Mouse (Mus musculus) lung, adult 18-20 months (tissue): ENCODE measurements around the gene Madd.

ENCODE experiments used
- DNase-seq, 2 experiments: peaks; one replicate each; pipeline ENCODE4 v3.0.0; 2022; ENCODE audit warnings: mixed read lengths in 2 of 2

Madd gene

DNA sequence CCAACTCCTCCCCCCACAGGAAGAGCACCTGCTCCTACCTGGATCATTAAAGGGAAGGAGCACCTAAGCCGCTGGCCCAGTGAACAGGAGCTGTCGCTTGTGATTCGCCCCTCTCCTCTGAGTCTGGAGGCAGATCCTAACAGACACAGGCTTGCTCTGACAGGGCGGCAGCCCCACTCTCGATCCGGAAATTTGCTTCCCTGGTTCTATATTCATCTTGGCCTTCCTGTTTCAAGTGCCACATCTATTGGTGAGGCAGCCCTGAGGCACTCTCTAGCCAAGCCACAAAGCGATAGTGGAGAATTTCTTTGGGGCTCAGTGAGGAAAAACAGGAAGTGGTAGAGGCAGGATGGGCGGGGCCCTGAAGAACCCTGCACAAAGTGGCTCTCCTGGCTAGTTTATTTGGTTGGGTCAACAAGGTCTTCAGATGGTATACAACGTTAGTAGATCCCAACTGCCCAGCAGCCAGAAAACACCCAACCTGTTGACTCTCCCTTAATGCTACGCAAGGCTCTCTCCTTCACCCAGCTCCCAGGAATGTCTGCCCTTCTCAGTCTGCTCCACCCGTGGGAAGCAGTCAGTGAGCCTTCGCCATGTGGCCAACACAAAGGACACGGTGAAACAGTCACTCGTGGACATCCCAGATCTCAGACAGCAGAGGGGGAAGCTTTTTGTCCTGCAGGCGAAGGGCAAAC, at the start of gene Madd:
Gene Madd, minus strand, starts transcription at position 127 of the 695 bp plus-strand sequence.
- peak; percentile 84 to 85 for DNase-seq

DNA sequence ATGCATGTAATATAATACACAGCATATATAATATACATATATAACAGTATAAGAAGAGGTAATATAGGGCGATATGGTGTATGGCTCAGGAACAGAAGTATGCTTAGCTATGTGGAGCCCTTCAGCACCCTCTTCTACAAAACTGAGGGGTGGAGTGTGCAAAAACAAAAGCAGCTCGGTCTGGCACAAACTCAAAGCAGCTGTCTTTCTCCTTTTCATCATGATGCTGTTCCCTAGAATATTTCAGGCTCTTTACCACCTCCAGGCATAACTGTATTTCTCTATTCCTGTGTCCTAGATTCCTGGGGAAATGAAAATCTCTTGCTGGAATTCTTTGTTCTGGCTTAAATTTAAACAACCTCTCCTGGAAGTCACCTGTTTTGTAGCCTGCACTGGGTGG, 46.1 kb upstream of the Madd start:
- DNase-seq, result no peak

DNA sequence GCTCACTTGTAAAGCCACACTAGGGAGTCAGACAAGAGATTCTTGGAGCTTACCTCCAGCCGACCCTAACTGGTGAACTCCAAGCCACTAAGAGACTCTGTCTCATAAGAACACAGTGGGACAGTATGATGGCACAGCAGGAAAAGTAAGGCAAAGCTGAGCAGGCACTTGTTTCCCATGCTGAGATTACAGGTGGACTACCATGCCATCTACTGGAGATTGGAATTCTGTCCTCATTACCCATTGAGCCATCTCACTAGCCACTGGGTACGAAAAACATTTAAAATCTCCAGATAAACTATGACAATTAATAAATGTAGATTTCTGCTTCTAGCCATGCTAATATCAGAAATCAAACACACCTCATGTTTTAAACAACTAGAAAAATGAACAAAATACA, 40.0 kb upstream of the Madd start:
- DNase-seq, result no peak

DNA sequence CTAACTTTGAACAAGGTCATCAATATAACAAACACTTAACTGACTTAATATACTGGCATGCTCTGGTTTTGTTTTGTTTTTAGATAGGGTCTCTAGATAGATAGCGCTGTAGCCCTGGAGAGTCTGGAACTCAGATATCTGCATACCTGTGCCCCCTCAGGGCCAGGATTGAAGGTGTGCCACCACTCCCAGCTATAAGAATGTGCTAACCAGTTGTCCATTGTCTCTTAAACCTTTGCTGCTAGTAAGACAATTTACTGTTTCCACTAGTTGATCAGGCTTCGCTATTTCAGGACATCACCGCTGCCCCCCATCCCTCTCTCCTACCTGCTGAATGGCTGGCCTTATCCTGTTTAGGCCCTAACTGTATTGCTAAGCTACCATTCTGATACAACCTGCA, 36.9 kb upstream of the Madd start:
- DNase-seq, result no peak

DNA sequence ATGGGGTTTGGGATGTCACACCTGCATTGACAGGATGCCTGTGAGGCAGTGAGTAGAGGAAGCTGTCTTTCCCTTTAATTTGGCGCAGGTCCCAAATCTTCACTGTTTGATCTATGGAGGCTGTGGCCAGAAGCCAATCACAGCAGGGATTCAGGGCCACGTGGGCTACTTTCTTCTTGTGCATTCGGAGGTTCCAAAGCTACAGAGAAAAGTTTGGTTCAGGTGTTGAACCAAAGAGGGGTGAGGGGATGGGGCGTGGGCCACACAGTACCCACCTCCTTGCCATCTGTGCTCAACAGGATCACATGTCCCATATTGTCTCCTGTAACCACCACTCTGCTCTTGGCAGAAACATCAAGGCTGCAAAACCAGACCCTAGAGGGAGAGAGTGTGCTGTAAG, 33.4 kb upstream of the Madd start:
- no peak for DNase-seq

DNA sequence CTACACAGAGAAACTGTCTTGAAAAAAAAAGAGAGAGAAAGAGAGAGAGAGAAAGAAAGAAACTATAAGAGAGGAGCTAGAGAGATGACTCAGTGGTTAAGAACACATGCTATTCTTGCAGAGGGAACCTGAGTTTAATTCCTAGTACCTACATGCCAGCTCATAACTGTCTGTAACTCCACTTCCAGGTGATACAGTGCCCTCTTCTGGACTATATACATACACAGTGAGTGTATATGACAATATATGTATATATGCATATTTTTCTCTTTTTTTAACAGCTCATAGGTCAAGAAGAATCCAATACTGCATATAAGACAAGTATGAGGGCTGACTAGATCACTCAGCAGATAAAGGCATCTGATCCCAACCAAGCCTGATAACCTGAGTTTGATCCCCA, 29.7 kb upstream of the Madd start:
- no peak for DNase-seq

DNA sequence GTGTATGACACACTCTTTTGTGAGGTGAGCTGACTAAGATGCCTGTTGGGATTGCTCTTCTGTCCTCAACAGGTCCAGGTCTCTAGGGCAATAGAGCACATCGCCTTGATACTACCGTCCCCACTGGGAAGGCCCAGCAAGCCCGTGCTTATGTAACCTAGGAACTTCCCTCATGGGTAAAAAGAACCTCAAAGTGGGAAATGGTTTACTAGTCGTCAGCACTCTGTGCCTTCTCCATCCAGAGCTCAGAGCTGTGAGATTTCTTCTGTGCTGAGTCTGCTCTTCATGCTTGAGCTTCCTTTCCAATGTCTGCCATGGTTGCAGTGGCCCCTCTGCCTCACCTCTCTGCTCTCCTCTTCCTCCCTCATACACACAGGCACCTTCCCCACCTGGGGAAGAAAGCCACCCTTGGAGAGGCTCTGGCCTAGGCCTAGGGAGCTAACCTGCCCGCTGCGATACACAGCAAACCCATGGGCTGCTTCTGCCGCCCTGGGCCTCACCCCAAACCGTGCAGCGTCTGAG, 22.7 kb upstream of the Madd start:
- DNase-seq, result no peak

DNA sequence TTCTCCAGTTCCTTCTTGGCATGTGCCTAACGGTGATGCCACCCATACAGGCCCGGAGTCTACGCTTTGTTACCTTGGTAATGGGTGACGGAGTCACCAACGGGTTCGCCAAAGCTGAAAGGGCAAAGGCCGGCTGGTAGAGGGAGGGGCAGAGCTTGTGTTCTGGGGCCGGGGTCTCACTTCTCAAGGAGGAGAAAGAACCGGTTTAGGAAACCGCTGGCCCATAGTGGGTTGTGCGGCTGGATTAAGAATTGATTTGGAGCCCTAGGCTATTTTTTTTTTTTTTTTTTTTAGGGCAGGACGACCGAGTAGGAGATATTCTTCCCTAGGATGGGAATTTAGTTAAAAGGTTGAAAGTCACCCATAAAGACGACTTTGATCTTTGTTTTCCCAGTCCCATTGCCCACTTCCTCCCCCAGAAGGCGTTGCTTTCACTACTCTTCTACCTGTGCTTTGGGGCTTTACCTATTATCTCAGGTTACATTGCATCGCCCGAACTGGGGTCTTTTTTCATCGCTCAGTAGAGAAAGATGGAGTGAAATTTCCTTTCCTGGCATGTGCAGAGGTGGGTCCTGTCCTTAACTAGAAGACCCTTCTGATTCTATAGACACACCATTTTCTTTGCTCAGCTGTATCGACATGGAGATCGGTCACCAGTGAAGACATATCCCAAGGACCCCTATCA, 19.5 kb upstream of the Madd start:
- no peak for DNase-seq

DNA sequence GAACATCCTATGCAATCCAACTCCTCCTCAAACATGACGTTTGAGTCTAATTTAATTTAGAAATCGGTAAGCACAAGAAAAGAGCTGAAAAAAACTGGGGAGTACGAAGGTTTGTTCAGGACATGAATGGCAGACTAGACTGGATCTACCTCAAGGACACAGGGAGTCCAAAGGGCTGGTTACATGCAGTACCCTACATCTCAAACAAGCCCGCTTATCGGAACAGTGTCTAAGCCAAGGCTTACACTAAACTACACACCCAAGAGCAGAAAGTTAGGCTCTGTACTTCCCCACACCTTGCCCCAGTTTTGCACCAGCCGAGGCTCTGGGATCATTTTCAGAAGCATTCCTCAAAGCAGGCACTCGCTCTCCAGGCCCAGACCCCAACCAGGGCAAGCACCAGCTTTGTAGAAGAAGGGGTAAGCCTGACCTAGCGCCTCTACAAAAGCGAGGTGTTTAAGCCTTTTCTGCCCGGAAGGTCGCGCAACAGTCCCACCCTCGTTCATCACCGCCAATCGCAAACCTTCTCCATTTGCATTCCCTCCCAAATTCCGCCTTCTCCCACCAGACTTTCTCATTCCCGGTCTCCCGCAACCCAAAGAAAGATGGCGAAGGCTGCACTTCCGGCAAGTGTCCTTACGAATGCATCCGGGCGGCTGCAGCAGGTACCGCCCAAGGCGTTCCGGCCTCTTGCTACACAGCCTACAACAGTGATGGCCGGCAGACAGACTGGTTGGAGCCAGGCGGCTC, 18.8 kb upstream of the Madd start, which contains the start of the genes Nr1h3 and Acp2:
Gene Nr1h3, minus strand, starts transcription at position 613 of the 750 bp plus-strand sequence.
Gene Acp2, plus strand, starts transcription at position 664 of the 750 bp plus-strand sequence.
- peak; percentile 94 for DNase-seq

DNA sequence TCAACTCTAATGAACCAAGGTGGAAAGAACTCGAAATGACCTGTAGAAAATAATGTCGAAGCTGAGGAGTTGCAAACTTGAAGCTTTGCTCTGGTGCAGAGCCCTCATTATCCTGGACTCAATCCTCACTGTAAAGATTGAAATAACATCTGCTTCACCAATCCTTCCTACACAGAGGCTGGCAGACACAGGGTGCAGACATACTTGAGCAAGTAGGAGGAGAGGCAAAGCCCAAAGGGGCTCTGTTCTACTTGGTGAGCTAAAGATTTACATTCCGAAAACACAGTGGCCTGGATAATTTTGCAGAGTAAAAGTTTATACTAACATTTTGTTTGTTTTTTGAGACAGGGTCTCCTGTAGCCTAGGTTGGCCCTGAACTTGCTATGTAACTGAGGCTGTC, 15.3 kb upstream of the Madd start:
- no peak for DNase-seq

DNA sequence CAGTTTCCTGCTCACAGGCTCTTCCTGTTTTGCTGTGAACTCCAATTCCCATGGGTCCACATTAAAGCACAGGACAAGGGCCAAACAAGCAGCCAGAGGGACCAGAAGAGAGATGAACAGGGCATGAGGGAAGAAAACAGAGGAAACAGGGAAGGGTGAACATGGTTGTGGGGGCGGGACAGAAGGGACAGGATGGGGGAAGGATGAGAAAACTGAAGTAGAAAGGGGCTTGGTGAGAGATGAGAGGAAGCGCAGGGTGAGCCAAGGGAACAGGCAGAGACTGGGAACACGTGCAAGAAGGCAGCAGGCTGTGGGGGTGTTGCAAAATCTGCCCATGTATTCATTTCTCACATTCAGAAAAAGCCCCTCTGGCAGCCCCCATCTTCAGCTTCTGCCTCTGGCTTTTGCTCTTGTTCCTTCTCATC, 13.0 kb upstream of the Madd start:
- DNase-seq, result peak; percentile 46 to 48

DNA sequence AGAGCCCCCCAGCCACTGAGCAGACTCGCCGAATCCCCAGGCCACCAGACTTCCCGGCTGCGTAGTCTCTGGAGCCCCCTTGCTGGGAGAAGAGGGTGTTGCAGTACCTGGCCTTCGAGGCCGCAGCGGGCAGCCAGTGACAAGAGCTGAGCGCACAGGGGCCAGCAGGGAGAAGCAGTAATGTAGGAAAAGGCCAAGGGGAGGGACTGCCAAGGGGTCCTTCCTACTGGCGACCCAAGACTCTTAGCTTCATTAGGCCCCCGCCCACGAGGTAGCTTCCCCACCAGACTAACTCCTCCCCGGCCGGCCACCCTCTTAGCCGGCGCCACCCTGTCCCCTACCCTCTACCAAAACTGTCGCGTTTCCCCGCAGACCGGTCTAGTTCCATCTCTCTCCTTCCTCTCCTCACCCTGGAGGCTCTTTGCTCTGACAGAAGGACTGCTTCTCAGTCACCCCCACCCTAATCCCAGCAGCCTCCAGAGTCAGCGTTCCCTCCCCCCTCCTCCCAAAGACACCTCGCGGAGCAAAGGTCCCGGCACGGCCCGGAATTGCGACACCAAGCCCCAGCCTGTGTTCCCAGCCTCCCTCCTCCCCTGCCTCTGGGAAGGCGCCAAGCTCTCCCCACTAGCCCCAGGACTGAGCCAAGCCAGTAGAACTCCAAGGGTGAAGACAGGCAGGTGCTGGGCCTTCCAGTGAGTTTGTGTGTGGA, 11.1 kb upstream of the Madd start:
- peak; percentile 92 to 94 for DNase-seq

DNA sequence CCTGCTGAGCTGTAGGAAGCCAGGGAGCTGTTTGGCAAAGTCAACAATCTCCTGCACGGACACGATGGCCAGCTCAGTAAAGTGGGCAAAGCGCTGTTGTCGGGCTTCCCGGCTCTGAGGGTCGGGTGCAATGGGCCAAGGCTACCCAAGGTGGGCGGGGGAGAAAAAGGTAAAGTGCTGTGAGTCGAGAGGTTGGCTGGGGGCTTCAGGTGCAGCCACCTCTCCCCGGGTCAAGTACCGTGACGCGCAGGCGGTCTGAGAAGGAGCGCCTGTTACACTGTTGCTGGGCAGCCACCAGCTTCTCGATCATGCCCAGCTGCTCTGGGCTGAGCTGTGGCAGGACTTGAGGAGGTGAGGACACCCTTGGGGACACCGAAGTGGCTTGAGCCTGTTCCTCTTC, 6.9 kb upstream of the Madd start:
- DNase-seq, result no peak

DNA sequence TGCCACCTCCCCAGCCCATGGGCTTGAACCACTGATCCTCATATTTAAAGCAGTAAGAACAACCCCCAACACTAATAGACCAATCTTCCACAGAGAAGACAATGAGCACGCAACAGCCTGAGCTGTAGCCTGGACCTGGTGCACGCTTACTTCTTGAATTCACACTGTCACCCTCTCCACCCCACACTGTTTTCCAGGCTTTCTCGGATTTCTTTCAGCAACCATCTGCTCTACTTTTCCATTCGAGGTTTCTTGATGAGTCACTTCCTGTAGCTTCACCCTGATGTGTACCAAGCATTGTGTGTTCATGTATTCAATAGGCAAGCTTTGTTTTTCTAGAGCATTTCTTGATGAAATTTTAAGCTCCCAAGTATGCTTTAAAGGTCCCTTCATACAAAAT, 3.8 kb upstream of the Madd start:
- DNase-seq, result no peak

DNA sequence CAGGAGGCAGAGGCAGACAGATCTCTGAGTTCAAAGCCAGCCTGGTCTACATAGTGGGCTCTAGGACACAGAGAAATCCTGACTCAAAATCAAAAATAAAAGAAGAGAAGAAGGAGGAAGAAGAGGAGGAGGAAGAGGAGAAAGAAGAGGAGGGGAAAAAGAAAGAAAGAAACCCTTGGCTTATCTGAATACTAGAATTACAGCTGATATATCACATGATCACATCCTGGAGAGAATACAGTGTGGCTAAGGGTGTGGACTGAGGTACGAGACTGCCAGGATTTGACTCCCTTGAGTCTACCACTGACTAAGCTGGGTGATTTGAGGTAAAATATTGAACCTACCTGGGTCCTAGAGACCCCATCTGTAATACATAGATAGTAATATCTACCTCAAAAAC, 2.6 kb upstream of the Madd start:
- no peak for DNase-seq

DNA sequence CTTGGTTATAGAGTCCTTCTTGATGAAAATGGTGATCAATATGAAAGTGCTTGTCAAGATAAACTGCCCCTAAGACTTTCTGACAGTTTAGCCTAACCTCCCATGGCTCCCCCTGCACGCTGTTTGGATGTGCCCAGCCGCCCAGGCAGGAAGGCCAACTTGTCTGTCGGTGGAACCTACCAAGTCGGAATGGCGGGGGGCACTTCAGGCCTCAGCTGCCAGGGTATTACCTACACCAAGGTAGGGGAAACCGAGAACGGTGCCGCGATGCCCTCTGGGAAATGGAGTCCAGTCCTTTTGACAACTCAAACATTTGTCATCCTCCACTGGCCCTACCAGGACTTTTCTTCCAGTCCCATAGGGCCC, 506 bp downstream of the Madd start:
- peak; percentile 97 to 98 for DNase-seq

DNA sequence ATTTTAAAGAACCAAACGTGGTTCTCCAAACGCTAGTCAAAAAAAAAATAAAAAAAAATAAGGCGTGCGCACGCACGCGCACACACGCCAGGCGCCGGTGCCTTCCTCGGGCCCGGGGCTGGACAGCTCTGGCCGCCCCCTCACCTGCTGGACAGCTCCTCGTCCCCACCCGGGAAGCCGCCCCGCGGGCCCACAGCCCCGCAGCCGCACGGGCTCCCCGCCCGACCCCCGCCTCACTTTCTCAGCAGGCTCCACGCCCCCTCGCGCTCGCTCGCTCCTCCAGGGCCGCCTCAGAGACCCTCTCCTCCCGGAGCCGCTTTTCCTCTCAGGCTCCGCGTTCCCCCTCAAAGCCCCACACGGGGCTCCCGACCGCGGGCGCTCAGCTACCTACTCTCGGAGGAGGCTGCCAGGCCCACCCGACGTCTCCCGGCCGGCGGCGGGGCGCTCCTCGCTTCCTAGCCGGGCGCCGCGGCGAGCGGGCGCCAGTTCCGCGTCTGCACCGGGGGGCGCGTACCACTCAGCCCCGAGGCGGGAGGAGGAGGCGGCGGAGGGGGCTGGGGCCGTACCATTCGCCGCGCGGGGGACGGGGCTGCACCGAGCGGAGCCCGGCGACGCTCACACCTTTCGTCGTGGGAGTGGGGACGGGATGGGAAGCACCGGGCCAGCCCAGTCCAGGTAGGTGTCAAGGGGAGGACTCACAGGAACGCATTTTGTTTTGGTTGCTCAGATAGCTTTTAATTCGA, 1.1 kb downstream of the Madd start:
- DNase-seq, result peak; percentile 78 to 80

DNA sequence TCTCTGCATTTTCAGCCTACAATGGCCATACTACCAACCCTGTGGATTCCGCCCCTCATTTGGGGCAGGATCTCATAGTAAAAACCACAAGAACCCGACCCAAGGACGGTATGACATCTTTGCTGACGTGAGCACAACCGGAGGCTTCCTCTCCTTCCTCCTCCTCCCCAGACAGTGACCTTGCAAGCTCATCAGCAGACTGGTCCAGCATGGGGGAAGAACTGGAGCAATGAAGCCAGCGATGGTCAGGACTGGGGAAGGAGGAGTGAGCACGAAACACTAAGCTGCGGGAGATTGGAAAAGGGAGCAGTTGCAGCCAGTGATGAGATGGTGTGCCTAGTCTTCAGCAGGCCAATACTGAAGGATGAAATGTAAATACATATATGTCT, 1.6 kb downstream of the Madd start:
- DNase-seq, result peak in 1 of 2 experiments; percentile 26

DNA sequence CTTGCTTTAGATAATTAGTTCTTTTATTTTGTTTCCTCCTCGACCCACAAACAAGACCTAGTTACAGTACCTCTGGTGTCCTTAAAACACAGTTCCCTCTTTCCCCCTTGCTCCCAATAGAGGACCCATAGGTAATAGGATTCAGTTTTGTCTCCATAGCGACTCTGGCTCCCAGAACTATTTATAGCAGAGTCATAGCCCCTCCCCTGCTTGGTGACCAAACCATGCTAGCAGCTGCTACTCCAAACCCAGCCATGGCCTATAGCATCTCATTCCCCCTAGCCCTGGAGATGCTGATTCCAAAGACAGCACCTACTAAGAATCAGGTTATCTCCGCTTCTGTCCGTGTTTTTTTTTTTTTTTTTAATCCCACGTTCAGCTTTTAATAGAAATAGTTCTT, 2.9 kb downstream of the Madd start:
- DNase-seq, result no peak

DNA sequence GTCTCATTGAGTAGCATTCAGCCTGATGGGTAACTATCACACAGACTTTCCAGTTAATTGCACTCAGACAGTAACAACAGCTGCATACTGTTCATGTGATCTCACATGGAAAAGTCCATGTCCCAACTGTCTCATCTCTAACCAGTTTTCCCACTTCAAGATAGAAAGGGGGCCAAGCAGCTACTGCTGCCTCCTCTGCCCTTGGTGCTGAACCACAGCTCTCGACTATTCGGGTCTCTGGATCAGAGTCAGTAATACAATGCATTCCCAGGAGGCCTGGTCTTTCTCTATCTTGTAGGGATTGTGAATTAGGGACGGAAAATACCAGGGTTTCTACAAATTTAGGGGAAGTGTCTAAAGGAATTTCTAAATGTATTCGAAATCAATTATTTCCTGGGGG, 3.8 kb downstream of the Madd start:
- DNase-seq, result no peak

DNA sequence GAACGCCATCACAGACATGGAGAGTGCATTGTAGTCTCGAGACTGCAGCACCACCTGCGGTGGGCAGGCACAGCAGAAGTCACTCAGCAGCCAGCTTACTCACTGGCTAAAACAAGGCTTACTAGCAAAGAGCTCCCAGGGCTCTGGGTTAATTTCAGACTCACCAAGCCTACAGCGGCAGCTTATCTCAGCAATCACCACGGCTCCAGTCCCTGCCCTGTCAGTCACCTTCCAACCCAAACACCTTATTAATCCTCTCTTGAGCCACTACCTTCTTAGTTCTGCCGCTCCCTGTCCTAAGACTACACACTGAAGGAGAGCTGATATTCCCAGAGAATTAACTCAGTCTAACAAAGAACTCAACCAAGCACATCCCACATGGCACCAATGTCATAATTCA, 7.4 kb downstream of the Madd start:
- no peak for DNase-seq

DNA sequence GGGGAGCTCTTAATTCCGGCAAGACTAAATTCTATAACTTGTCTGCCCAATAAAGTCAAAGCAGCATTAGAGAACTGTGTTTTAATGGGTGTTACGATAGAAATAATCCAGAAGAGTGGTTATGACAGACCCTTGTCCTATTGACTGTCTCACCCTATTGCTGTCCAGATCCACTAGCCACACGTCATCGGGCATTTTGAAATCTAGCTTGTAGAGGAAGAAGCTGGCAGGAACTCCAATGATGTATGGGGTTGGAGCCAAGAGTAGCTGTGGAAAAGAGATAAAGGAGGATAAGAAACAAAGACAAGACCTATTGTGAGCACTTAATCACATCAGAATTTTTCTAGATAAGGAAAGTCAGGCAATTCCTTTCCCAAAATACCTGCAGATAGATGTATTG, 8.1 kb downstream of the Madd start:
- no peak for DNase-seq
